Mouse (Mus musculus) forebrain, embryonic 14.5 days (tissue): ENCODE results near the gene Slc26a11. TPM values are rescaled to one million over a fixed set of nuclear protein-coding genes. Genes with fewer than 3 reads are reported as not detected.

ENCODE experiments used
- ATAC-seq: fragments of 200-750 bp; cut with Nextera tagmentation; 2 replicates; pipeline ENCODE4 v1.8.0; 2017; ENCODE audit warnings: mild to moderate bottlenecking, moderate library complexity
- DNase-seq: peaks from one replicate; pipeline ENCODE4 v3.0.0-alpha.2; 2015; ENCODE audit warnings: low spot score
- H3K27ac ChIP-seq: fragments of 300-500 bp; sonication (generic); 2 replicates; pipeline ENCODE4 v1.5.1; 2014; ENCODE audit warnings: low read depth, mild to moderate bottlenecking, control low read depth, low read length, moderate library complexity
- H3K27me3 ChIP-seq: fragments of 300-500 bp; sonication (generic); replicated peaks from 2 replicates; pipeline ENCODE4 v1.6.1; 2014; ENCODE audit warnings: low read length, control low read depth, mixed read lengths; ENCODE audit not compliant: control insufficient read depth, insufficient read depth
- H3K36me3 ChIP-seq: fragments of 300-500 bp; sonication (generic); 2 replicates; pipeline ENCODE4 v1.6.1; 2014; ENCODE audit warnings: low read length, control low read depth; ENCODE audit not compliant: control insufficient read depth, insufficient read depth
- H3K4me1 ChIP-seq: fragments of 300-500 bp; sonication (generic); 2 replicates; pipeline ENCODE4 v1.6.1; 2014; ENCODE audit warnings: antibody characterized with exemption, low read length, control low read depth; ENCODE audit not compliant: control insufficient read depth, insufficient read depth
- H3K4me2 ChIP-seq: fragments of 300-500 bp; sonication (generic); 2 replicates; pipeline ENCODE4 v1.6.1; 2014; ENCODE audit warnings: mild to moderate bottlenecking, control low read depth, low read length
- H3K4me3 ChIP-seq: fragments of 300-500 bp; sonication (generic); 2 replicates; pipeline ENCODE4 v1.5.1; 2014; ENCODE audit warnings: low read depth, low read length, control low read depth
- H3K9ac ChIP-seq: fragments of 300-500 bp; sonication (generic); 2 replicates; pipeline ENCODE4 v1.6.1; 2014; ENCODE audit warnings: mild to moderate bottlenecking, low read length, control low read depth, moderate library complexity
- H3K9me3 ChIP-seq: fragments of 300-500 bp; sonication (generic); replicated peaks from 2 replicates; pipeline ENCODE4 v1.6.1; 2016; ENCODE audit warnings: low read length, control low read depth, mixed read lengths; ENCODE audit not compliant: control insufficient read depth
- WGBS: fragments of 180-500 bp; shearing (Covaris S2); extraction: QIAGEN DNeasy Blood & Tissue Kit; methylation state at CpG from one replicate; pipeline ENCODE4 v1.1.7; 2014; 5-methylcytosine and 5-hydroxymethylcytosine counted together
- polyA plus RNA-seq: library from polyadenylated mRNA; unstranded; fragments of >200 nt; fragmentation: Nextera tagmentation; extraction: Ambion mirVana; gene quantifications from 2 replicates; pipeline ENCODE4 v1.2.1, GENCODE M21; 2014

Gene Slc26a11
- polyA plus RNA-seq, 1 experiment from 2014 or later: 2.5 TPM

DNA sequence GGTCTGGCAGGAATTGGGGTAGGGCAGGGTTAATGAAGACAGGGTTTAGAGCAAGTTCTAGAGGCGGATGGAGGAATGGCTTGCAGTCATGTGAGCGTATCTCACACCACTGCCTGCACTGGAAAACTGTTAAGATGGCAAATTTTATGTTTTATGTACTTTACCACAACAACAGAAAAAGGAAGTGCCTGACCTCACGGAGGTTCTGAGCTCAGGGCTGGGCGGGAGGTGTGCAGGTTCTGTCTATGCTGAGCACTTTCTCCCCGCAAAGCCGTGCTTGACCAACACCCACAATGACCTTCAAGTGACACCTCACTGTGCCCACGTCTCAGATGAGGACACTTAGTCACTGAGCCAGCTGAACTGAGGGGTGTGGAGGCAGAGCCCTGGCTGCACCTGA is 3.2 kb upstream of the Slc26a11 start:
- H3K36me3 ChIP-seq: no peaks in the 10 kb centered on the region
- H3K9ac ChIP-seq: no peak overlapping the region
- H3K27ac ChIP-seq: no peak overlapping the region
- ATAC-seq: no peak
- H3K9me3 ChIP-seq: no peaks in the 10 kb centered on the region
- H3K4me1 ChIP-seq: peaks cover 6% of the 10 kb centered on the region; the same call in 1 of the 2 replicates
- H3K27me3 ChIP-seq: no peaks in the 10 kb centered on the region
- DNase-seq: no peak
- H3K4me2 ChIP-seq: no peak overlapping the region
- 76% methylated on average over 7 of the region's 7 CpGs for WGBS
- H3K4me3 ChIP-seq: no peak overlapping the region

DNA sequence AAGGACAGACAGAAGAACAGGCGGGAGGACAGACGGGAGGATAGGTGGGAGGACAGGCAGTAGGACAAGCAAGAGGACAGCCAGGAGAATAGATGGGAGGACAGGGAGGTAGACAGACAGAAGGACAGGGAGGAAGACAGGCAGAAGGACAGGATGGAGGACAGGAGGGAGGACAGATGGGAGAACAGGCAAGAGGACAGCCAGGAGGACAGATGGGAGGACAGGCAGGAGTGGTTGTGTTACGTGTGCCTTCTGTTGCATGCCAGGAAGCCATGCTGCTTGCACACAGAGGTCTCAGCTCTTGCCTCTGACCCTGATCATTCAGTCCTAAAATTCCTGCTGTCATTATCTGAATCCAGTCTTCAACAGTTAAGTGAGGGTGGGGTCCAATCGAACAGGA is 1.4 kb upstream of the Slc26a11 start:
- H3K4me3 ChIP-seq: no peak overlapping the region
- H3K9me3 ChIP-seq: no peaks in the 10 kb centered on the region
- H3K4me1 ChIP-seq: peaks cover 6% of the 10 kb centered on the region; the same call in 1 of the 2 replicates
- DNase-seq (no peak), ATAC-seq (no peak)
- no peak overlapping the region for H3K27ac ChIP-seq
- H3K27me3 ChIP-seq: no peaks in the 10 kb centered on the region
- no peak overlapping the region for H3K4me2 ChIP-seq
- WGBS: 91% methylated on average over 4 of the region's 4 CpGs
- H3K36me3 ChIP-seq: no peaks in the 10 kb centered on the region
- no peak overlapping the region for H3K9ac ChIP-seq

DNA sequence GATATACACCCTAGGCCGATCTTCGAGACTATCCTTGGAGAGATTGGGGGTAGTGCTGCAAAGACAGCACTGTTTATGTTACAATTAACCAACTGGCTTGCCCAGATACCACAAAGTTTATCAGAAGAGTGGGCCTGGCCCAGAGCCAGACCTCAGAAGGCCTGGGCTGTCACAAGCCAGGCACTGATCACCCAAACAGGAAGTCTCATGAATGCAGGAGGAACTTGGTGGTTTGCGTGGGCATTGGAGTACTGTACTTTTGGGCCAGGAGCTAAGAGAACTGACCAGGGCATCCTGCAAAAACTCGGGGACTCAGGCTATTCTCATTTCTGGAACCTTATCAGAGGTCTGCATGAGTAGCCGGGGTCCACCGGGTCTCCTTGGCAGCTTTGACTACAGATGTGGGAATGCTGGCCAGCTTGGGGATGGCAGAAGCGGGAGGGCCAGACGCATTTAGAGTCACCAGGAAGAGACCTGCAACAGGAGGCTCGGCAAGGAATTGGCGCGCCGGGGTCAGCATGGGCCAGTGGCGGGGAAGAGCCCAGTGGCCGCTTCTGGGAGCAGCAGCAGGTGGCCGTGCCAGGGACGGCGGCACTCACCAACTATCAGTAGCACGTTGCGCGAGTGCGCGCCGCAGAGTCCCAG is 437 bp upstream of the Slc26a11 start:
- Histone ChIP-seq H3K9ac (peak overlapping the region; percentile 72), H3K4me2 (peak overlapping the region; percentile 98), H3K36me3 (no peaks in the 10 kb centered on the region), H3K9me3 (no peaks in the 10 kb centered on the region), H3K27me3 (no peaks in the 10 kb centered on the region), H3K4me1 (peaks cover 6% of the 10 kb centered on the region; the same call in 1 of the 2 replicates), H3K4me3 (peak overlapping the region; percentile 58), H3K27ac (no peak overlapping the region)
- ATAC-seq: no peak
- 10% methylated on average over 23 of the region's 23 CpGs for WGBS
- no peak for DNase-seq

DNA sequence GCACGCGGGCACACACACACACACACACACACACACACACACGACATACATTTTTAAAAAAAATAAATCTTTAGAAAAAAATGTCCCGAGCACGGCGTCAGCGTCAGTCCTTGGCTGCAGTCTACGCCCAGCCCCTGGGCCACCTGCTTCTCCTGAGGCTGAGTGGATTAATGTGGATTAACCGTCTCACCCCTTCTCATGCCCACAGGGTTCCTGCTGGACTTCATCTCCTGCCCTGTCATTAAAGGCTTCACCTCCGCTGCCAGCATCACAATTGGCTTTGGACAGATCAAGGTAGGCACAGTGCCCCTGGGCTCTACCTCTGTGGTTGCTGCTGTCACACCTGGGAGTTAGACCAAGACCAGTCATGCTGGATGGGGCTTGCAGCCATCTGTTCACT is 3.7 kb downstream of the Slc26a11 start:
- Histone ChIP-seq H3K36me3 (no peaks in the 10 kb centered on the region), H3K4me2 (no peak overlapping the region), H3K27me3 (no peaks in the 10 kb centered on the region), H3K9me3 (no peaks in the 10 kb centered on the region), H3K4me3 (no peak overlapping the region), H3K4me1 (peaks cover 8% of the 10 kb centered on the region; the same call in 1 of the 2 replicates), H3K9ac (no peak overlapping the region), H3K27ac (no peak overlapping the region)
- no peak for ATAC-seq
- no peak for DNase-seq
- WGBS: 89% methylated on average over 10 of the region's 10 CpGs

DNA sequence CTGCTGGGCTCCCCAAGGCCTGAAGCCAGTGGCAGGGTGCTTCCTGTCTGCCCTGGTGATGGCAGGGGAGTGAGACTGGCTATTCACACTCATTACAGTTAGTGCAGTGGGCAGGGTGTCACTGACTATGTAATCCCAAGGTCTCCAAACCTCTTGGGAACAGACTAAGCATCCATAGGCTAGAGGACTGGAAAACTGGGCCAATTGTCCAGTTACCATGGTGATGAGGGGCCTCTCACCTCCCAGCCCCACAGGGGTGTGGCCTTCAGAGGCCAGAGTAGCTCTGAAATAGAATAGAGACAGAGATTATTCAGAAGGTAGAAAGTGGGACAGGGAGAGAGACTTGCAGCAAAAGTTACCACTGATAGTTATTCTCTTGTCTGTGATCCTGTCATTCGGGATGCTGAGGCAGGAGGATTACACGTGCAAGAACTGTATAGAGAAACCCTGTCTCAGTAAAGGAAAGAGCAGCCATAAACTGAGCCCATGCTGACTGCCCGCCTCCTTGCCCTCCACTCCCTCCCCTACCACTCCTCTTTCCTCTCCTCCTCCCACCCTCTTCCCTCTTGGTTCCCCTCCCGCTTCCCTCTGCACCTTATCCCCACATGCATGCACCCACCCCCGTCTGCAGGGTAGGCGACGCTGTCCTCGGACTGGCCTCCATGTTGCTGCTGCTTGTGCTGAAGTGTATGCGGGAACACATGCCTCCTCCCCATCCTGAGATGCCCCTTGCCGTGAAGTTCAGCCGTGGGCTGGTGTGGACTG is 7.6 kb downstream of the Slc26a11 start:
- Histone ChIP-seq H3K4me3 (no peak overlapping the region), H3K36me3 (no peaks in the 10 kb centered on the region), H3K4me1 (0 out of 2 replicates have a peak, but pooled peaks cover 2% of the 10 kb centered on the region), H3K27ac (no peak overlapping the region), H3K9ac (peak overlapping the region; percentile 13; the same call in 1 of the 2 replicates), H3K9me3 (no peaks in the 10 kb centered on the region), H3K27me3 (no peaks in the 10 kb centered on the region), H3K4me2 (peak overlapping the region; percentile 44)
- DNase-seq: peak; percentile 32
- WGBS: 11% methylated on average over 11 of the region's 11 CpGs
- ATAC-seq: peak; percentile 70; the same call in 1 of the 2 replicates

DNA sequence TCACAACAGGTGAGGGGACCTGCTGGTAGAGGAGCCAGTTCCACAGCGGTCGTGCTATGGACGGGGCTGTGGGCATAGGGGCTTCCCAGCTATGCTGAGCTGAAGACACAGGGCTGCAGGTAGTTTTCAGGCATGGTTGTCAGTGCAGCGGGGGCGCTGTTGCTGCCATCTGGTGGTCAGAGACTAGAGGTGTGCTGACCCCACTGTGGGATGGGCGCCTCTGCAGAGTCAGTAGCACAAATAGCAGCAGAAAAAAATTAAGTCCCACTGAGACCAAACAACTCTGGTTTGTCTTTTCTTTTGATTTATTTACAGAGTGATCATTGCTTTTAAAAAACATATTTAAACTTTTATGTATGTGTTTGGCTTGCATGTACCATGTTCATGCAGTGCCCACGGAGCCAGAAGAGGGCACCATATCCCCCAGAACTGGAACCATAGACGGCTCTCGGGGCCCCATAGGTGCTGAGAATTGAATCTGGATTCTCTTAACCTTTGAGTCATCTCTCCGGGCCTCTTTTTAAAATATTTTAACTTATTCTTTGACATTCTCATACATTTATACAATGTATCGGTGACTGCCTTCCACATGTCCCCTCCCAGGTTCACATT is 8.3 kb downstream of the Slc26a11 start:
- 27% methylated on average over 11 of the region's 11 CpGs for WGBS
- peak; percentile 85 for DNase-seq
- no peaks in the 10 kb centered on the region for H3K27me3 ChIP-seq
- ATAC-seq: peak; percentile 86
- no peak overlapping the region for H3K4me3 ChIP-seq
- 0 out of 2 replicates have a peak overlapping the region, but pooled peaks have one; percentile 13 for H3K9ac ChIP-seq
- H3K36me3 ChIP-seq: no peaks in the 10 kb centered on the region
- H3K4me2 ChIP-seq: peak overlapping the region; percentile 44
- 0 out of 2 replicates have a peak, but pooled peaks cover 2% of the 10 kb centered on the region for H3K4me1 ChIP-seq
- H3K9me3 ChIP-seq: no peaks in the 10 kb centered on the region
- H3K27ac ChIP-seq: no peak overlapping the region

DNA sequence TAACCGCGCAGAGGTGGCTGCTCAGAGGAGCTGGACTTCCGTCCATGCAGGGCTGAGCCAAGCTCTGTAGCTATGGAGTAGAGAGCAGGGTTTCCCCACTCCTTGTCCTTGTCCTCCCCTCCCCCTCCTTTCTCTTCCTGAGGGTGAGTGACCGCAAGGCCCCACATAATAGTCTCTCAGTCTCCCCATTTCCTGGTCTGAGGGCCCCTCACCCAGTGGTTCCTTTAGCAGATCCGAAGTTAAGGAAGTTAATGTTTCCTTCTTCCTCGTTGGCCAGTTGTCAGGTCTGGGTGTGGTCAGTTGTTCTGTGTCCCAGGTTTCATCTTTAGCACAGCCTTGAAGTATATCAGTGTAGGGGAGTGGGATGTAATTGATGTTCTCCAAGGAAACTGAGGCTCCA is 20.1 kb downstream of the Slc26a11 start:
- no peak overlapping the region for H3K4me2 ChIP-seq
- H3K4me3 ChIP-seq: no peak overlapping the region
- WGBS: 85% methylated on average over 6 of the region's 6 CpGs
- H3K27ac ChIP-seq: no peak overlapping the region
- H3K9ac ChIP-seq: no peak overlapping the region
- no peaks in the 10 kb centered on the region for H3K36me3 ChIP-seq
- ATAC-seq (no peak), DNase-seq (no peak)
- no peaks in the 10 kb centered on the region for H3K27me3 ChIP-seq
- H3K4me1 ChIP-seq: no peaks in the 10 kb centered on the region
- H3K9me3 ChIP-seq: no peaks in the 10 kb centered on the region

DNA sequence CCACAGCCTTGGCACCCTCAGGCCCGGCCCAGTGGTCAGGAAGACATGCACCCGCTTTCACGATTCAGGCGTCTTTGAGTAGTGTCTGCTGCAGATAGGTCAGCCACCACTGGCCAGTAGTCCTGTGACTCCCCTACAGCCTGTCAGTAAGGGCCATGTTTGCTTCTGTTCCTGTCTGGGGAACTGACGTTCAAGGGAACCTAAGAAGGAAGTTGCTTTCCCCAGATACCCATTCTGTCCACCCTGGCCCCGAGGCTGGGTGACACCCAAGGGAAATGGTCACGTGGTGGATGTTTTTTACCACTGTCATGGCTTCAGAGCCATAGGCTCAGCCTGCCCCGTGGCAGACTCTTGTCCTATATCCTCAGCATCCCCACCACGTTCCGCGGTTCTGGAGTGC is 22.0 kb downstream of the Slc26a11 start:
- no peak overlapping the region for H3K4me2 ChIP-seq
- no peak for DNase-seq
- 92% methylated on average over 11 of the region's 11 CpGs for WGBS
- no peaks in the 10 kb centered on the region for H3K9me3 ChIP-seq
- H3K27ac ChIP-seq: no peak overlapping the region
- no peaks in the 10 kb centered on the region for H3K36me3 ChIP-seq
- H3K9ac ChIP-seq: no peak overlapping the region
- H3K27me3 ChIP-seq: no peaks in the 10 kb centered on the region
- no peak overlapping the region for H3K4me3 ChIP-seq
- ATAC-seq: no peak
- H3K4me1 ChIP-seq: no peaks in the 10 kb centered on the region
